Mouse (Mus musculus) T-helper 17 cell (primary cell): Measurements from ENCODE around the gene Casq1.

Source experiments
- in situ Hi-C, 2 experiments: fragments of 300-600 bp; cut with MboI, MseI; formaldehyde crosslinking; loops; 1 replicate in 1 of 2; 2 replicates in 1 of 2; pipeline ENCODE4 v1.15.1; 2025; ENCODE audit warnings: high pct_unique_total_duplicates in 2 of 2

Casq1 gene

DNA sequence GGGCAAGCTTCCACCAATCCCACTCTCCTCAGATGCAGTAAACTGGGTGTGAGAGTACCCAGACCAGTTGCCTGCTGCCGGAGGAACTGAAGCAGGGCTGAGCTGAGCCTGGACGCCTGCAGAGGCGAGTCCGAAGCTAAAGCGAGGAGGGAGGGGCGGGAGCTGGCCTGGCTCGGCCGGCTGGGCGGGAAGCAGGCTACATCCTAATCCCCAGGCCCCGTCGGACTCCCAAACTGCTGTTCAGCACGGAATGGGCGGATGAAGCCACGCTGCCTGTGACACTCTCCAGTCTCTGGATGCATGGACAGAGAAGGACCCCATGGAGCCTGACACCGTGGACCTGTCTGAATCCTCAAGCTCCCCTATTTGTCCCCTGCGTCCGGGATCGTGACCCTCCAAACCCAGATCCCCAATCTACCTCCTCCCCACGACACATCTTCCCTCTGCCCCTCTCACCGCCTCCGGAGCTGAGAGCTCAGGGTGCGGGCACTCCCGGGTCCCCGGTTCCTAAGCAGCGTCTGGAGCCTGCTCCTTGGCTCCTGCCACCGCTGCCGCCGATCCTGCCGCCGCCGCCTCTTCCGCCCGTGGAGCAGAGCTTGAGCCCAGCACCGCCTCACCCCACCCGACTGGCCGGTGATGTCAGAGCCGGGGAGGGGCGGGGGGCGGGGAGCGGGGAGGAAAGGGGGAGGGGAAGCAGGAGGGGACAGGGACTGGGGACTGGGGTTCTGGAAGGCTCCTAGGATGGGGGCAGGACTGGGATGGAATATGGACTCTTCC lies 13.3 kb downstream of the Casq1 start, which contains the start of gene Pea15a:
TSS of gene Pea15a (minus strand) at position 664 of the 777 bp plus-strand sequence.
- in situ Hi-C loops, result loop anchor here in 1 of 2 experiments (10.0 kb wide), 1 partner anchor 308 kb away; no protein-coding TSS in a partner anchor

DNA sequence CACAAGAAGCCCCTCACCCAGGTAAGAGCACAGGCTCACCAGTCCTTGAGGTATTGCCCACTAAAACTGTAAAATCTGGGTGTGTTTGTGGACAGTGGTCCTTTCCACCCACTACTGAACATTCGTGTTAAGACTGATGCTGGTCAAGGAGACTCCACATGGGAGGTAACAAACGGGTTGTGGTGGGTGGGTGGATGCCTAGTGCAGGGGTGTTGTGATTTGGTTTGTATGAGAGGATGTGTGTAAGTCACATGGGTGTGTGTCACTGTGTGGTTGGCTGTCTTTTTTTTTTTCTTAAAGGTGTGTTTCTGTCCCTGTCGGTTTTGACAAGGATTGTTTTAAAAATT lies 14.0 kb downstream of the Casq1 start:
- in situ Hi-C loops, result loop anchor here in 1 of 2 experiments (10.0 kb wide), 1 partner anchor 309 kb away; no protein-coding TSS in a partner anchor

DNA sequence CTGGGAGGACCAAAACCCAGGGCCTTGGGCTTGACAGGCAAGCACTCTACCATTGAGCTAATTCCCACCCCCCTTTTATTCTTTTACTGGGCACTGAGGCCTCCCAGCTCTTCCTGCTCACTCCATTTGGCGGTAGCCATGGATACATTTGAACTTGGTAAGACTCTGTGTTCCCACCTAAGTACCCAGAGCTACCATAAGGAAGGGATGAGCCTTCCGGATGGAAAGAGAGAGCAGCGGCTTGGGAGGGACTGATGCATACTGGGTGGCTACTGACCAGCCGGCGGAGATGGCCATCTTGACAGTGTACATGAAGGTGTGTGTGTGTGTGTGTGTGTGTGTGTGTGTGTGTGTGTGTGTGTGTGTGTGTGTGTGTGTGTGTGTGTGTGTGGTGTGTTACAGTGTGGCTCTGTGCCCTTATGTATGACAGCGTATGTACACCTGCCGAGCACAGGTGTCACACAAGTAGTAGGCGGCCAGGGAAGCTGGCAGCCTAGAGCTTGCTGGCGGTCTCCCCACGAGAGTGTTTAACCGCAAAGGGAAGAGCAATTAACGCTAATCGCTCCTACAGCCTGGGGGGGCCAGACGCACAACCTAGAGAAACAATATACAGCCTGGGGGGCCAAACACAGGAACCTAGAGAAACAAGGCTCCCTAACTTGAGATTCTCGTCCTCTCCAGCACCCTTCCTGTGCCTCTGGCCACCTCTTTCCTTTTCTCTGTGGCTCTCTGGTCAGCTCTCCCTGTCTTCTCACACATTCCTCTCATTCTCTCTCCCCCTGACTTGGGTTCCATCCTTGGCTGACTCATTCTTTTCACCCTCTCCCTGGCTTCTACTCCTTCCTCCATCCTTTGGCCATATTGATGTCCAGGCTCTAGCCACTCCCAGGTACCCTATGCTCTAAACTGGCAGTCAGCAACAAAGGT lies 14.6 kb downstream of the Casq1 start:
- in situ Hi-C loops, result loop anchor here in 1 of 2 experiments (10.0 kb wide), 1 partner anchor 310 kb away; no protein-coding TSS in a partner anchor

GRCm38 (mm10) chr1:172204033-172204813 lies 15.4 kb downstream of the Casq1 start:
- in situ Hi-C loops, result loop anchor here in 1 of 2 experiments (10.0 kb wide), 1 partner anchor 311 kb away; no protein-coding TSS in a partner anchor

DNA sequence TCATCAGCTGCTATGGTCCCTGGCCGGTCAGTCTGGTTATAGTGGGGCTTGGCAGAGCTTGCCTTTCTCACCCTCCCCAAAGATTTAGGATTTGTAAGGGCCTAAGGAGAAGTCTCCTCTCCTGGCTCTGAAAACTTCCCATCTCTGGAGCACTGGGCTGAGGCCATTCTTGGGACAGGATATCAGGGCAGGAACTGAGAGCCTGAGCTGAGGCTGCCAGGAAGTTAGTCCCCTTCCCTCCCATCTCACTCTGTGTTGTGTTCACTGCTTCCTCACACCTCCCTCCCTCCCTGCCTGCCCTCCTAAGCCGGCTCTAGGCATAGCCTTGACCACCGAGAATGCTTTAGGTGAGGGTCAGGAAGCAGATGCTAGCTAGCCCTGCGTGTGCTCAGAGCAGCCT lies 16.1 kb downstream of the Casq1 start:
- in situ Hi-C loops, result loop anchor here in 1 of 2 experiments (10.0 kb wide), 1 partner anchor 311 kb away; no protein-coding TSS in a partner anchor

GRCm38 (mm10) chr1:172202894-172203522 lies 16.7 kb downstream of the Casq1 start:
- in situ Hi-C loops, result loop anchor here in 1 of 2 experiments (10.0 kb wide), 1 partner anchor 312 kb away; no protein-coding TSS in a partner anchor

DNA sequence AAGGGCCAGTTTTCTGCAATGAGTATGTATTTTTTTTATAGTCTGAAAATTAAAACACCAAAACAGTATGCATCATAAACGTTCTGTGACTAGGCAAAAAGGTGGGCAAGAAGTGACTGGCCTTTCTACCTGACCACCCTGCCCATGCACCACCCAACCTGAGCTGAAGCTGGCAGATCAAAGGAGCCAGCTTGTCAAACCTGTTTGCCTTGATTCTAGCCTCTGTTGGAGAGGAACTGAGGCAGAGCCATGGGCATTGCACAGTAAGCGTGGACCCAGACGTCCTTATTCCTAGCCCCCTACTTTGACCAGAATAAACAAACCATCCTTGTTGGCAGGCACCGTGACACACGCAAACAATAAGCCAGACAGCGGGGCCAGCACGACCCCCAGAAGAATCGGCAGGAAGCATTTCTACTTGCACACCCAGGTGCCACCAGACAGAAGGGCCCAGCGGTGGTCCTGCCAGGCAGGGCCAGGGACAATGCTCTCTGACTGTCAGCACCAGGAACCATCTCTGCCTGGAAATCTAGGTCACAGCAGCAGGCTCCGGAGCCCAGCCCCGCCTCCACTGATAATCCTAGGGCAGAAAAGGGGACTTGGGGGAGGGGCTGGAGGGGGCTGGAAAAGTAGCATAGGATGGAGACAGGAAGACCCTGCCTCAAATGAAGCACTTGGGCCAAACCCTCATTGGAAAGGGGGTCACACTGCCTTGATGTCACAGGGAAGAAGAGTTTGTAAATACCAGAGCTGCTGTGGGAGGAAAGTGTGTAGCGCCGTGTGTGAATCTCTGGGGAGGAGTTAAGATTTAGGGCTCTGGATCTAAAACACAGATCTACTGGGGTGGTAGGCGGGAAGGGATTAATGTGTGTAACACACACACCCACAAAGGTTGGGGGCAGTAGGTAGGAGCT lies 17.4 kb downstream of the Casq1 start:
- in situ Hi-C loops, result loop anchor here in 1 of 2 experiments (10.0 kb wide), 1 partner anchor 313 kb away; no protein-coding TSS in a partner anchor

- in situ Hi-C loops, result loop anchor here in 1 of 2 experiments (10.0 kb wide), 1 partner anchor 314 kb away; no protein-coding TSS in a partner anchor
Observed at GRCm38 (mm10) chr1:172200871-172201447, 18.7 kb downstream of the Casq1 start.

GRCm38 (mm10) chr1:172200161-172200560 lies 19.5 kb downstream of the Casq1 start:
- in situ Hi-C loops, result loop anchor here in 1 of 2 experiments (10.0 kb wide), 1 partner anchor 315 kb away; no protein-coding TSS in a partner anchor

GRCm38 (mm10) chr1:172198996-172199395 lies 20.7 kb downstream of the Casq1 start:
- in situ Hi-C loops, result no loop called here

- in situ Hi-C loops, result no loop called here
Observed at GRCm38 (mm10) chr1:172198316-172198715, 21.4 kb downstream of the Casq1 start.

DNA sequence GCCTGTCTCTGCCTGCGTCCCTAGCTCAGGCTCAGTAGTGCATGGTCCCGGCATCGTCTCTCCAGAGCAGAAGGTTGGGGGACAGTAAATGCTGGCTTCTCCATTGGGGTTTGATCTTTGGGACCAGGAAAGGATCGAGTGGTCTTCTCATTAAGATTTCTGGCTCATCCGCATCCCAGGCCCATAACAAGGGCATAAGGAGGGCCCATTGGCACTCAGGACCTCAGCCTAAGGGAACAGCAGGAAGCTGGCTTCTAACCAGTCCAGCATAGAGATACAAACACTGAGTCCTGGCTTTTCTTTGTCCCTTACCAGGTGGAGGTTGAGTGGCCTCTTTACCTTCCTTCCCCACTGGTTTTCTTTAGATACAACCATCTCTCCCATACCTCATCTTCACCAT lies 21.8 kb downstream of the Casq1 start:
- in situ Hi-C loops, result no loop called here

DNA sequence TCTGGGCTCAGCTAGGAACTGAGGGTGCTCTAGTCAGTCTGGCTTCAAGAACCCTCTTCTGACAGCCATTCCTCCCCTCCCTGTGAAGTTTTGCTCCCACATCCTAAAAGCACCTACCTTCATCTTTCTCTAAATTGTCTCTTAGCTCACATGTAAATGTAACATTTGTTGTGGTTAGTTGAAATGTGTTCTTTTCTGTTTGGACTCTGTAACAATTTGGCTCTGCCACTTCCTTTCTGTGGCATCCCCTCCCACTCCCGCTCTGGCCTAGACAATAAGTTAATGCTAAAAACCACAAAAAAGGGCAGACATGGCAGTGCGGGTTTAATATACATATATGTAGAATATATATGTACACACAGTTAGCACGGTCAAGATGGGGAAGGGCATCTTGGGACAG lies 22.5 kb downstream of the Casq1 start:
- in situ Hi-C loops, result no loop called here

DNA sequence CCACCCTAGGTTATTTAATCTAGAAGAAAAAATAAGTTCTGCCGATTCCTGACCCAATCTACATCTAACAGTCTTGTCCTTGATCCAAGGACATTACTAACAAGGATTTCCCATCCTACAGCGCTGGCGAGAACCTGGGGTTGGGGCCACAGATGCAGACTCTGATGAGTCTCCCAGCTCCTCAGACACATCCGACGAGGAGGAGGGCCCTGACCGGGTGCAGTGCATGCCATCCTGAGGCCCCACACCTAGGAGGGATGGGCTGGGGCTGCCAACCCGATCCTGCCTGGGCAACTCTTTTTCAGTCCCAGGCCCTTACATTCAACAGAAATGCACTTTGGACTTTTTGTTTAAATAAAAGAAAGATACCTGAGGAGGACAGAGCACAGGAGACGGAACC lies 25.2 kb downstream of the Casq1 start:
- in situ Hi-C loops, result no loop called here

DNA sequence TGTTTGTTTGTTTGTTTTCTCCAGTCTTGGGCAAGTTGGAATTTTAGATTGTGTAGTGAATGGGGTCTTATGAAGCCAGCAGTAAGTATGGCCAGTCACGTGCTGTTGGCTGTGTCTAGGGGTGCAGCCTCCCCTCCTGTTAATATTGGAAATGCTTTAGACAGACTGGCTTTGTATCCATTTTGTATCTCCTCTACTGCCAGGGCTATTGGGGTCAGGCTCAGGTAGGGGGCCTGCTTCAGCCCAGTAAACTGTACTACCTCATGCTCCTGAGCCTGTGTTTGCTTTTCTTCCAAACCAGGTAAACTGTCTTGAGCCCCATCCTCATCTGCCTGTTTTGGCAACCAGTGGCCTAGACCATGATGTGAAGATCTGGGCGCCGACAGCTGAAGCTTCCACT lies 27.5 kb downstream of the Casq1 start:
- in situ Hi-C loops, result no loop called here

- in situ Hi-C loops, result no loop called here
Observed at GRCm38 (mm10) chr1:172191578-172191977, 28.1 kb downstream of the Casq1 start.

- in situ Hi-C loops, result no loop called here
Observed at GRCm38 (mm10) chr1:172188891-172189290, 30.8 kb downstream of the Casq1 start.

- in situ Hi-C loops, result no loop called here
Observed at GRCm38 (mm10) chr1:172186401-172187289, 33.0 kb downstream of the Casq1 start.
